Mouse (Mus musculus): ENCODE data around the gene Tmem181a.
"Not testable (repeated sequence)": the region's sequence is repeated elsewhere in the genome, so short reads cannot be mapped to it uniquely, and the experiment has no call there.

Gene Tmem181a

GRCm38 (mm10) chr17:6321081-6321777 lies 64.6 kb downstream of the Tmem181a start:
- H3K36me3 ChIP-seq (ENCODE audit: control insufficient read depth, insufficient read depth, low read length, poor library complexity, severe bottlenecking); H3K27me3 ChIP-seq (ENCODE audit: control insufficient read depth, insufficient read depth, low read length, poor library complexity, severe bottlenecking); DNase-seq (ENCODE audit: low read depth, low spot score): not testable (repeated sequence)

- DNase-seq (ENCODE audit: low read depth, low spot score): not testable (repeated sequence)
Observed at GRCm38 (mm10) chr17:6321778-6322101, 65.1 kb downstream of the Tmem181a start.

DNA sequence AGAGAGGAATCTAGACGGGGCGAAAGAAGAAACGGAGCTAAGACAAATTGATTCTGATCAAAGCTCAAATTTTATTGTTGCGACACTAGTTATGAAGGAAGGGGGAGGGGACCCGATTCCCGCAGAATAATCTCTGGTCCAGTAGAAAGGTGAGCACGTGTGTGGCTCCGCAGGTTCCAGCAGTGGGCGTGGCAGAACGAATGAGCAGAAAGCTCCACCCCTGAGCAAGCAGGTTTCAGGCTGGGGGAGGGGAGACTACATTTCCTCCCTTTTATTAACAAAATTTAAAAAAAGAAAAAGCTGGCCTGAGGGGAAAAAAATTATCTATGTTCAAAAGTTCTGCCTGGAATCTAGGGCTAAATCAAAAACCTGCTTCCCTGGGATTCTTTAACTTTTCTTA lies 68.4 kb downstream of the Tmem181a start:
- DNase-seq (ENCODE audit: low read depth, low spot score); H3K36me3 ChIP-seq (ENCODE audit: control insufficient read depth, insufficient read depth, low read length, poor library complexity, severe bottlenecking); H3K27me3 ChIP-seq (ENCODE audit: control insufficient read depth, insufficient read depth, low read length, poor library complexity, severe bottlenecking): not testable (repeated sequence)

More at GRCm38 (mm10) chr17:6321778-6322101, 65.1 kb downstream of the Tmem181a start:
- H3K36me3 ChIP-seq (ENCODE audit: control insufficient read depth, insufficient read depth, low read length, poor library complexity, severe bottlenecking); H3K27me3 ChIP-seq (ENCODE audit: control insufficient read depth, insufficient read depth, low read length, poor library complexity, severe bottlenecking): not testable (repeated sequence)

DNA sequence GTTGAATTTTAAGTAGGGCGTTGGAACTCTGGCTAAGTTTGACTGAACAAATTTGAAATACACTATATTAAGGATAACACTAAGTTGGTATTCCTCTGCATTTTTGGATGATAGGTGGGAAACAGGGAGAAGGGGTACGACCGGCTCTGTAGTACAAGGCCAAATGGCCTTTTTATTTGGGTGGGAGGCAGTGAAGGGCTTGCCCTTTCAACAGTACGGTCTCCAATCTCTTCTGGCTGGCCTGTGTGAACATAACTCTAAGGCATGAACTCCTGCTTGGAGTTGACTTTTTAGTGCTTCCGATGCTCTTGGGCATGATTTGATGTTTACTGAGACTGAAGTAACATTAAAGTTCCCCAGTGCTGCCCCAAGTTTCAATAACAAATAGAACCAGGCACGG lies 68.9 kb downstream of the Tmem181a start:
- H3K27me3 ChIP-seq (ENCODE audit: control insufficient read depth, insufficient read depth, low read length, poor library complexity, severe bottlenecking); DNase-seq (ENCODE audit: low read depth, low spot score); H3K36me3 ChIP-seq (ENCODE audit: control insufficient read depth, insufficient read depth, low read length, poor library complexity, severe bottlenecking): not testable (repeated sequence)

- not testable (repeated sequence) for H3K36me3 ChIP-seq (ENCODE audit: control insufficient read depth, insufficient read depth, low read length, poor library complexity, severe bottlenecking); H3K27me3 ChIP-seq (ENCODE audit: control insufficient read depth, insufficient read depth, low read length, poor library complexity, severe bottlenecking)
Observed at GRCm38 (mm10) chr17:6327554-6327953, 70.9 kb downstream of the Tmem181a start.

GRCm38 (mm10) chr17:6328997-6329396 lies 72.3 kb downstream of the Tmem181a start:
- not testable (repeated sequence) for H3K27me3 ChIP-seq (ENCODE audit: control insufficient read depth, insufficient read depth, low read length, poor library complexity, severe bottlenecking); H3K36me3 ChIP-seq (ENCODE audit: control insufficient read depth, insufficient read depth, low read length, poor library complexity, severe bottlenecking); DNase-seq (ENCODE audit: low read depth, low spot score)

More at GRCm38 (mm10) chr17:6327554-6327953, 70.9 kb downstream of the Tmem181a start:
- not testable (repeated sequence) for DNase-seq (ENCODE audit: low read depth, low spot score)

DNA sequence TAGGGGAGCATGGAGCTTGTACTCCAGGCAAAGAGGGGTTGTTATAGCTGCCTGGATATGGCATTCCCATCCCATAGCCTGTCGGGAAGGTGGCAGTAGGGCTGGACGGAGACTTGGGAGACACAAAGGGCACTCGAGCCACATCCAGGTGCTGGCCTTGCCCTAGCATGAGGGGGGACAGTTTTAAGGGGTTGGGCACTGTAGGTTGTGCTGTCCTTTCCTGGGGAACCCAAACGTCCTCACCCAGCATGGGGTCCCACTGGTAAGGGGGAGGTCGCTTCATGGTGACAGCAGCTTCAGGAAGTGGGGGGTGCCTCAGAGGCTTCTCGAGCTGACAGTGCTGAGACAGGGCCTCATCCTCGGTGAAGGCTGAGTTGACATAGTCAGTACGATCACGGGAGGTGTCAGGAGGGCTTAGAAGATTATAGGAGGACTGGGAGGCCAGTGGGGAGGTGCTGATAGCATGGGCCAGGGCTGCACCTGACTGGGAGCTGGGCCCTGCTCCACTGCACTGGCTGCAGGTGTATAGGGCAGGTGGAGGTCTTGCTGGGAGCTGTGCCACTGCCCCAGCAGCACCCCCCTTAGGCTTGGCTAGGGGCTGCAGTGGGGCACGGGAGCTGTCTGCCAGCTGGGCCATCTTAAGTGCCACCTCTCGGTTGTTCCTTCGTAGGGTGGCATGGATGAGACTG lies 86.1 kb downstream of the Tmem181a start:
- not testable (repeated sequence) for H3K36me3 ChIP-seq (ENCODE audit: control insufficient read depth, insufficient read depth, low read length, poor library complexity, severe bottlenecking); DNase-seq (ENCODE audit: low read depth, low spot score)

GRCm38 (mm10) chr17:6355256-6355655 lies 98.6 kb downstream of the Tmem181a start:
- DNase-seq (ENCODE audit: low read depth, low spot score): not testable (repeated sequence)

More for the DNA sequence above, 86.1 kb downstream of the Tmem181a start:
- H3K27me3 ChIP-seq (ENCODE audit: control insufficient read depth, insufficient read depth, low read length, poor library complexity, severe bottlenecking): not testable (repeated sequence)

More at GRCm38 (mm10) chr17:6355256-6355655, 98.6 kb downstream of the Tmem181a start:
- H3K36me3 ChIP-seq (ENCODE audit: control insufficient read depth, insufficient read depth, low read length, poor library complexity, severe bottlenecking); H3K27me3 ChIP-seq (ENCODE audit: control insufficient read depth, insufficient read depth, low read length, poor library complexity, severe bottlenecking): not testable (repeated sequence)
